Mouse (Mus musculus): ENCODE results near the gene Ppp2r1a. TPM values are rescaled to one million over a fixed set of nuclear protein-coding genes. Genes with fewer than 3 reads are reported as not detected.
A peak's percentile ranks its signal among the peaks of the same experiment; 100 is the strongest.

Gene Ppp2r1a
- total and polyA plus RNA-seq, 2 experiments from 2014 or later: 654 to 789 TPM

DNA sequence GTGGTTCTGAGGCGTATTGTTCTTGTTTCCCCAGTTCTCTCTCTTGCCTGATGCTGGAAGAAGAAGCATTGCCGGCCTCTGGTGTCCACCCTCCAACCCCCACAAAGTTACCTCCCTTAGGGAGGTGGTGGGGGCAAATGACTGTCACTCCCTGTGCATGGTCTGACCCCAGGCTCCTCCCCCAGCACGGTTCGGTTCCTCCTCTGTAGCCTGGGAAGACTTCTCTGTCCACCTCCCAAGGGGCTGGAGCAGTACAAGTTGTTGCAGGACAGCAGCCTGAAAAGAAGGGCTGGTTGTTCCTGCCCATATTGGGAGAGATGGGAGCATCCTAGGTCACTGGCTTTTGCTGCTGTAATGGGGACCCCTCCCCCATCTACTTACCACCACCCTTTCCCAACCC is 20.3 kb downstream of the Ppp2r1a start:
- Histone ChIP-seq H3K27me3 (ENCODE audit: insufficient read depth, low read length) (no peaks in the 10 kb centered on the region), H3K9ac (no peak overlapping the region), H3K4me1 (ENCODE audit: insufficient read depth) (no peaks in the 10 kb centered on the region), H3K4me2 (ENCODE audit: low read depth) (no peak overlapping the region), H3K4me3 (ENCODE audit: low read depth, low read length) (no peak overlapping the region), H3K27ac (ENCODE audit: low read depth, low read length) (no peak overlapping the region), H3K36me3 (ENCODE audit: insufficient read depth) (peaks cover 88% of the 10 kb centered on the region), H3K9me3 (ENCODE audit: low read length) (no peaks in the 10 kb centered on the region)
- DNase-seq (no peak), ATAC-seq (peak; percentile 13; the same call in 1 of the 2 replicates)
- TF ChIP-seq CTCF (IDR thresholded peaks at IDR 0.05; ENCODE audit: low read depth): no peak
- WGBS: 90% methylated on average over 4 of the region's 4 CpGs

DNA sequence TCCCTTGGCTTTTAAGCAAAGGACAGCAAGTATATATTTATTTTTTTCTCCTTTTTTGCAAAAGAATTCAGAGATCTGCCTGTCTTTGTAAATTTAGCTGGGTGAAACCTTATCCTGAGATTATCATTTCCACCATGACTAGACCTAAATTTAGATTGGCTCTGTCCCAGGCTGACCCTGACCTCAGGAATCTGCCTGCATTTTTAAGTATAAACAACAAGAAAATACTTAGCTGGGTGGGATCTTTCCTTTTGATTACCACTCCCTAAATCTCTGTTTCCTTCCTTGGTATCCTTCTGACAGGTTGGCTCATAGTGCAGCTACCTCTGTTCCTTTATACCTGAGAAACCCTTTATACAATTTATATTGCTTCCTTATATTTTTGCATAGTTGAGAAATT is 21.6 kb downstream of the Ppp2r1a start:
- Histone ChIP-seq H3K9ac (no peak overlapping the region), H3K27ac (ENCODE audit: low read depth, low read length) (no peak overlapping the region), H3K4me1 (ENCODE audit: insufficient read depth) (no peaks in the 10 kb centered on the region), H3K9me3 (ENCODE audit: low read length) (no peaks in the 10 kb centered on the region), H3K4me2 (ENCODE audit: low read depth) (no peak overlapping the region), H3K36me3 (ENCODE audit: insufficient read depth) (peaks cover 75% of the 10 kb centered on the region), H3K4me3 (ENCODE audit: low read depth, low read length) (no peak overlapping the region), H3K27me3 (ENCODE audit: insufficient read depth, low read length) (no peaks in the 10 kb centered on the region)
- DNase-seq: no peak
- no peak for TF ChIP-seq CTCF (IDR thresholded peaks at IDR 0.05; ENCODE audit: low read depth)
- no peak for ATAC-seq

GRCm38 (mm10) chr17:20993716-20994115 is 48.6 kb downstream of the Ppp2r1a start:
- no peak for TF ChIP-seq CTCF (IDR thresholded peaks at IDR 0.05; ENCODE audit: low read depth)
- no peak overlapping the region for H3K4me2 ChIP-seq (ENCODE audit: low read depth)
- H3K27me3 ChIP-seq (ENCODE audit: insufficient read depth, low read length): no peaks in the 10 kb centered on the region
- H3K4me1 ChIP-seq (ENCODE audit: insufficient read depth): no peaks in the 10 kb centered on the region
- 69% methylated on average over 2 of the region's 2 CpGs for WGBS
- no peak for ATAC-seq
- H3K4me3 ChIP-seq (ENCODE audit: low read depth, low read length): no peak overlapping the region
- DNase-seq: no peak
- H3K27ac ChIP-seq (ENCODE audit: low read depth, low read length): no peak overlapping the region
- no peak overlapping the region for H3K9ac ChIP-seq
- H3K36me3 ChIP-seq (ENCODE audit: insufficient read depth): no peaks in the 10 kb centered on the region
- no peaks in the 10 kb centered on the region for H3K9me3 ChIP-seq (ENCODE audit: low read length)

DNA sequence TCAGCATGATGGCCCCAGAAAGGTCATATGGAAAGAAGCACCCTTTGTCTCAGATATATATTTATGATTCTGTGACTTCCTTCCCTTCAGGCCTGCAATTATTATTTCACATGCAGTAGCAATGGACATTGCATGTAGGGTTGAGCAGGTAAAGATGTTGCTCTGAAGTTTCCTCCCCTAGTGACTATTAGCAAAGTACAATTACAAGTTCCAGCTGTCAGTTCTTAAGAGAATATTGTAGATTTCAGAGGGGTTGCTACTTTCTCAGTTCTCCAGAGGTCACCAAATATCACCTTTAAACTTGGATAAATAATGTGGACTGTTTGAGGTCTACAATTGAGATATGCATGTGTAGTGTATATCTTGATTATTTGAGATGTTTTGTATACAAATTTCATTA is 51.3 kb downstream of the Ppp2r1a start, which contains the start of gene Vmn1r233:
TSS of gene Vmn1r233 (minus strand) at position 101 of the 400 bp plus-strand sequence.
- no peak for TF ChIP-seq CTCF (IDR thresholded peaks at IDR 0.05; ENCODE audit: low read depth)
- no peak within 1 kb of the TSS for H3K9ac ChIP-seq
- no peak within 1 kb of the TSS for H3K4me3 ChIP-seq (ENCODE audit: low read depth, low read length)
- no peak within 1 kb of the TSS for H3K27ac ChIP-seq (ENCODE audit: low read depth, low read length)
- no peaks in the 10 kb centered on the region for H3K27me3 ChIP-seq (ENCODE audit: insufficient read depth, low read length)
- ATAC-seq: no peak
- no peaks in the 10 kb centered on the region for H3K4me1 ChIP-seq (ENCODE audit: insufficient read depth)
- H3K9me3 ChIP-seq (ENCODE audit: low read length): no peaks in the 10 kb centered on the region
- H3K36me3 ChIP-seq (ENCODE audit: insufficient read depth): no peaks in the 10 kb centered on the region
- no peak for DNase-seq
- no peak within 1 kb of the TSS for H3K4me2 ChIP-seq (ENCODE audit: low read depth)

DNA sequence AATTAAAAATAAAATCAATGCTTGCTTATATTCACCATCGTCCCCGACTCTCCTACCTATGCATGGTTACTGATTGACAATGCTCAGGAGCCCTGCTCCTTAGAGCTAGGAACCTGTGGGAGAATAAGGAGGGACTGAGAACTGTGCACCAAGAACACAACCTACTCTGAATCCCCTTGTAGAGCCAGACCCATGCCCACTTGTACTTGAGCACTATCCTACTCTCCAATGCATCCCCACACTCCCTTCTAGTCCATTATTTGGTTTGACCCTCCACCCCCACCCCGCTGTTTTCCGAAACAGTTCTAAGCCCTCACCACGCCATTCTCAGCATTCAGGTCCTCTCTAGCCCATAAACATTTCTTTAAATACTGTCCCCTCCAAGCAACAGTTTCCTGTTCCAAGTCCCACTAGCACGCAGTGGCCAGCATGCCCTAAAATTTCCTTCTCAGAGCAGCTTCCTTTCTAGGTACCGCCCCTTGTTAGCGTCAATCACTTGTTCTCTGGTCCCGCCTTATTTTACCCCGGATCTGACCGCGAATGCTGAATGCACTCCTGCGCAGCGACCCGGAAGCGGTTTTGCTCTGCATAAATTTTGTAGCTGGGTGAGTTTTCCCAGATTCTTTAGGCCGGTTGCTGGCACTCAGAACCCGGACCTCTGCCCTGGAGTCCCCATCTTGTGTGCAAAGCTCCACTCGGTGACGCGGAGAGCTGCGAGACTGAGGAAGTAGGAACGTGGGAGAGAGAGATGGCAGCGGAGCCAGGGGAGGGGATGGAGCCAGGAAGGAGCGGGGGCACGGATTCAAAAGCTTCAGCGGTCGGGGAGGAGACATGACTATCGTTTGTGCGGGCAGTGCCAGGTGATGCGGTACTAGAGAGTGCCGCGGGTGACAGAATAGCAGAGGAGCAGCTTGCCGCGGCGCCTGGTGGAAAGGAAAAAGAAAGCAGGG is 63.5 kb downstream of the Ppp2r1a start, which contains the start of gene Zfp160:
TSS of gene Zfp160 (plus strand) at position 522 of the 950 bp plus-strand sequence.
- Histone ChIP-seq H3K9me3 (ENCODE audit: low read length) (no peaks in the 10 kb centered on the region), H3K27me3 (ENCODE audit: insufficient read depth, low read length) (no peaks in the 10 kb centered on the region), H3K4me2 (ENCODE audit: low read depth) (peak within 1 kb of the TSS; percentile 81), H3K36me3 (ENCODE audit: insufficient read depth) (peaks cover 15% of the 10 kb centered on the region), H3K27ac (ENCODE audit: low read depth, low read length) (peak within 1 kb of the TSS; percentile 91), H3K4me1 (ENCODE audit: insufficient read depth) (peaks cover 7% of the 10 kb centered on the region), H3K9ac (peak within 1 kb of the TSS; percentile 77), H3K4me3 (ENCODE audit: low read depth, low read length) (peak within 1 kb of the TSS; percentile 68)
- peak; percentile 46 for TF ChIP-seq CTCF (IDR thresholded peaks at IDR 0.05; ENCODE audit: low read depth)
- ATAC-seq (peak; percentile 99), DNase-seq (peak; percentile 92)
- WGBS: 7% methylated on average over 36 of the region's 36 CpGs

- TF ChIP-seq CTCF (IDR thresholded peaks at IDR 0.05; ENCODE audit: low read depth): no peak
- peaks cover 15% of the 10 kb centered on the region for H3K36me3 ChIP-seq (ENCODE audit: insufficient read depth)
- no peaks in the 10 kb centered on the region for H3K9me3 ChIP-seq (ENCODE audit: low read length)
- H3K27ac ChIP-seq (ENCODE audit: low read depth, low read length): no peak overlapping the region
- H3K4me2 ChIP-seq (ENCODE audit: low read depth): peak overlapping the region; percentile 81
- 17% methylated on average over 1 of the region's 1 CpGs for WGBS
- H3K27me3 ChIP-seq (ENCODE audit: insufficient read depth, low read length): no peaks in the 10 kb centered on the region
- H3K4me3 ChIP-seq (ENCODE audit: low read depth, low read length): peak overlapping the region; percentile 68
- ATAC-seq: no peak
- H3K9ac ChIP-seq: peak overlapping the region; percentile 77
- peaks cover 7% of the 10 kb centered on the region for H3K4me1 ChIP-seq (ENCODE audit: insufficient read depth)
- DNase-seq: no peak
Measured at GRCm38 (mm10) chr17:21009726-21010125, 64.6 kb downstream of the Ppp2r1a start.

Other genes with a start within 250 kb of the Ppp2r1a start
- not detected in 2 replicates for gene Vmn1r227, start 215.5 kb upstream of the Ppp2r1a start, total RNA-seq (2014; rRNA removed)
- not detected in 2 replicates for gene Vmn1r227, start 215.5 kb upstream of the Ppp2r1a start, polyA plus RNA-seq (2015; fragmentation: Nextera tagmentation; extraction: Ambion mirVana)
- not detected in 2 replicates for gene Vmn1r228, start 159.2 kb upstream of the Ppp2r1a start, total RNA-seq (2014; rRNA removed)
- gene Vmn1r228, start 159.2 kb upstream of the Ppp2r1a start, polyA plus RNA-seq (2015; fragmentation: Nextera tagmentation; extraction: Ambion mirVana): not detected in 2 replicates
- not detected in 2 replicates for gene Vmn1r229, start 133.8 kb upstream of the Ppp2r1a start, total RNA-seq (2014; rRNA removed)
- gene Vmn1r229, start 133.8 kb upstream of the Ppp2r1a start, polyA plus RNA-seq (2015; fragmentation: Nextera tagmentation; extraction: Ambion mirVana): not detected in 2 replicates
- not detected in 2 replicates for gene Vmn1r230, start 104.9 kb upstream of the Ppp2r1a start, total RNA-seq (2014; rRNA removed)
- not detected in 2 replicates for gene Vmn1r230, start 104.9 kb upstream of the Ppp2r1a start, polyA plus RNA-seq (2015; fragmentation: Nextera tagmentation; extraction: Ambion mirVana)
- gene Vmn1r231, start 40.2 kb upstream of the Ppp2r1a start, total RNA-seq (2014; rRNA removed): not detected in 2 replicates
- gene Vmn1r231, start 40.2 kb upstream of the Ppp2r1a start, polyA plus RNA-seq (2015; fragmentation: Nextera tagmentation; extraction: Ambion mirVana): not detected in 2 replicates
- not detected in 2 replicates for gene Vmn1r232, start 25.6 kb upstream of the Ppp2r1a start, total RNA-seq (2014; rRNA removed)
- not detected in 2 replicates for gene Vmn1r232, start 25.6 kb upstream of the Ppp2r1a start, polyA plus RNA-seq (2015; fragmentation: Nextera tagmentation; extraction: Ambion mirVana)
- gene Vmn1r233, start 51.2 kb downstream of the Ppp2r1a start, total RNA-seq (2014; rRNA removed): not detected in 2 replicates
- not detected in 2 replicates for gene Vmn1r233, start 51.2 kb downstream of the Ppp2r1a start, polyA plus RNA-seq (2015; fragmentation: Nextera tagmentation; extraction: Ambion mirVana)
- gene Zfp160, start 63.6 kb downstream of the Ppp2r1a start, total RNA-seq (2014; rRNA removed): 22.5 and 31.3 TPM in 2 replicates
- gene Zfp160, start 63.6 kb downstream of the Ppp2r1a start, polyA plus RNA-seq (2015; fragmentation: Nextera tagmentation; extraction: Ambion mirVana): 6.9 and 11.9 TPM in 2 replicates